Mouse (Mus musculus) heart, embryonic 14.5 days (tissue): ENCODE measurements at regions not wholly inside any gene's neighbourhood (a gene's known extent, or its start where the extent isn't known, plus 50 kb on each side); places are given as distances from the start of the nearest gene placed in this dataset.

Source experiments
- ATAC-seq: fragments of 200-750 bp; cut with Nextera tagmentation; 2 replicates; pipeline ENCODE4 v1.8.0; 2017; ENCODE audit warnings: low read depth, moderate TSS enrichment; ENCODE audit not compliant: insufficient number of reproducible peaks, insufficient read depth, low FRiP score
- H3K27ac ChIP-seq, 2 experiments: fragments of 200-500 bp in 1 of 2; fragments of 300-500 bp in 1 of 2; sonication (generic) in 1 of 2; replicated peaks in 1 of 2; 2 replicates each; pipeline ENCODE4 v1.5.1; 2012 to 2014; ENCODE audit warnings: low read depth in 2 of 2, low read length in 2 of 2, control low read depth in 1 of 2, mild to moderate bottlenecking in 1 of 2, mixed read lengths in 1 of 2; ENCODE audit not compliant: control insufficient read depth in 1 of 2, insufficient read depth in 1 of 2
- H3K27me3 ChIP-seq: fragments of 300-500 bp; sonication (generic); 2 replicates; pipeline ENCODE4 v1.6.1; 2014; ENCODE audit warnings: mild to moderate bottlenecking, low read length, control low read depth; ENCODE audit not compliant: control insufficient read depth, insufficient read depth
- H3K36me3 ChIP-seq: fragments of 300-500 bp; sonication (generic); 2 replicates; pipeline ENCODE4 v1.6.1; 2014; ENCODE audit warnings: mild to moderate bottlenecking, control low read depth, low read length, mixed read lengths; ENCODE audit not compliant: control insufficient read depth, insufficient read depth
- H3K4me1 ChIP-seq, 2 experiments: fragments of 200-500 bp in 1 of 2; fragments of 300-500 bp in 1 of 2; sonication (generic) in 1 of 2; 2 replicates each; pipeline ENCODE4 v1.6.1; 2012 to 2014; ENCODE audit warnings: low read length in 2 of 2, control low read depth in 1 of 2, mixed read lengths in 1 of 2; ENCODE audit not compliant: control insufficient read depth in 2 of 2, insufficient read depth in 2 of 2
- H3K4me2 ChIP-seq: fragments of 300-500 bp; sonication (generic); 2 replicates; pipeline ENCODE4 v1.6.1; 2014; ENCODE audit warnings: mild to moderate bottlenecking, low read length
- H3K4me3 ChIP-seq, 2 experiments: fragments of 200-500 bp in 1 of 2; fragments of 300-500 bp in 1 of 2; sonication (generic) in 1 of 2; 2 replicates each; pipeline ENCODE4 v1.5.1; 2012 to 2014; ENCODE audit warnings: low read length in 2 of 2, mild to moderate bottlenecking in 2 of 2, control low read depth in 1 of 2, low read depth in 1 of 2, moderate library complexity in 1 of 2; ENCODE audit not compliant: control insufficient read depth in 1 of 2, insufficient read depth in 1 of 2
- H3K9ac ChIP-seq: fragments of 300-500 bp; sonication (generic); 2 replicates; pipeline ENCODE4 v1.6.1; 2014; ENCODE audit warnings: mild to moderate bottlenecking, low read length
- H3K9me3 ChIP-seq: fragments of 300-500 bp; sonication (generic); 2 replicates; pipeline ENCODE4 v1.6.1; 2016; ENCODE audit warnings: low read length, control low read depth; ENCODE audit not compliant: control insufficient read depth
- WGBS: fragments of 180-500 bp; shearing (Covaris S2); extraction: QIAGEN DNeasy Blood & Tissue Kit; methylation state at CpG from one replicate; pipeline ENCODE4 v1.1.7; 2014; 5-methylcytosine and 5-hydroxymethylcytosine counted together

DNA sequence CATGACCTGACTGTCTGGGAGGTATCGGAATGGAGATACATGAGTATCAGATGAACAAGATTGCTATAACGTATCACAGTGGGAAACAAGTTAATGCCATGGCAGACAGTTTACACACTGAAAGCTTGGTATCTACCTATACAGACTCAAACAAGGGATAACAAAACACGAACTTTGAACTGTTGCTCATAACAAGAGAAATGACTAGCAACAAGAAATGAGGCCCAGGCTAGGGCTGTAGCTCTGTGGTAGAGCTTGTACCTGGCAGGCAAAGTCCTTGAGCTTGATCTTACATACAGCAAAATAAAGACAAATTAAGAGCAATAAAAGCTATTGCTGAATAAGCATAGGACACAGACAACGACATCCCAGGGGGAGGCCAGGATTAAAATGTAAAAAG is 172.4 kb upstream of the Pln start:
- no peak overlapping the region for H3K4me2 ChIP-seq
- no peak overlapping the region for H3K9ac ChIP-seq
- 79% methylated on average over 4 of the region's 4 CpGs for WGBS
- no peaks in the 10 kb centered on the region for H3K4me1 ChIP-seq
- no peak for ATAC-seq
- H3K4me3 ChIP-seq = no peak overlapping the region
- no peaks in the 10 kb centered on the region for H3K9me3 ChIP-seq
- no peaks in the 10 kb centered on the region for H3K27me3 ChIP-seq
- no peak overlapping the region for H3K27ac ChIP-seq
- no peaks in the 10 kb centered on the region for H3K36me3 ChIP-seq

DNA sequence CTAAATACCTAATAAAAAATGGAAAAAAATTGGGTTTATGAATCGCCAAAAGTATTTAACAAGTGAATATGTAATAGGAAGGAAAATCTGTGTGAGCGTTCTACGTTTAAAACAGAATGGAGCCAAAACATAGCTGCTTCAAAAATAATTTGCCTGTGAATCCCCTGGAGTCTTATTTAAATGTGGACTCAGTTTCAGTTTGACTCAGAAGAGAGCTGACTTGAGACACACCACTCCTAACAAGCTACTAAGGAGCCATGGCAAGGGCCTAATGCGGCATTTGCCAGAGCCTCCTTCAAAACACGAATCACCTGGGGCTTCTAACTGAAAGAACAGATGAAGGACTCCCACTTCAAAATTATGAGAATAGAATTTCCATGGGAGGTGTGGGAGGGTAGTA is 169.7 kb upstream of the Pln start:
- H3K9me3 ChIP-seq = no peaks in the 10 kb centered on the region
- no peak overlapping the region for H3K4me3 ChIP-seq
- no peak overlapping the region for H3K9ac ChIP-seq
- no peaks in the 10 kb centered on the region for H3K36me3 ChIP-seq
- no peak for ATAC-seq
- no peak overlapping the region for H3K4me2 ChIP-seq
- no peak overlapping the region for H3K27ac ChIP-seq
- 91% methylated on average over 5 of the region's 5 CpGs for WGBS
- H3K27me3 ChIP-seq = no peaks in the 10 kb centered on the region
- H3K4me1 ChIP-seq = no peaks in the 10 kb centered on the region

DNA sequence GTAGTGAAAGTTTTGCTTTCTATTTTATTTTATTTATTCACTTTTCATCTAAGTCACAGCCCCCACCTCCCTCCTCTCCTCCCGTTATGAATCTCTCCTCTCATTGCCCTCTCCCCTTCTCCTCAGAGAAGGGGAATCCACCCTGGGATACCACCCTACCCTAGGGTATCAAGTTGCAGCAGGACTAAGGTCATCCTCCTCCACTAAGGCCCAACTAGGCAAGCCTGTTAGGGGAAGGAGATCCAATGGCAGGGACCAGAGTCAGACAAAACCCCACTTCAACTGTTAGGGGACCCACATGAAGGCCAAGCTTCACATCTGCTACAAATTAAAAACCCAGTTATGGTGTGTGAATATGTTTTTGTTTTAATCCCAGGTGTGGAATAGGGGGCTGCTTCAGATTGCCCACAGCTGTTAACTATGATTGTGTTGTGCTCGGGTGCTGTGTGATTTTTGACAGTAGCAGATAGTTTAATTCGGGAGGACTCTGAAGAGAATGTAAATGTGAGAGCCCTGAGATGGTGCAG is 163.4 kb upstream of the Pln start:
- no peak for ATAC-seq
- H3K27me3 ChIP-seq = no peaks in the 10 kb centered on the region
- no peak overlapping the region for H3K9ac ChIP-seq
- no peak overlapping the region for H3K4me2 ChIP-seq
- H3K4me1 ChIP-seq = peaks cover 13 to 31% of the 10 kb centered on the region in 2 experiments
- no peak overlapping the region for H3K27ac ChIP-seq
- H3K36me3 ChIP-seq = no peaks in the 10 kb centered on the region
- H3K4me3 ChIP-seq = no peak overlapping the region
- WGBS = 71% methylated on average over 3 of the region's 3 CpGs
- H3K9me3 ChIP-seq = no peaks in the 10 kb centered on the region

DNA sequence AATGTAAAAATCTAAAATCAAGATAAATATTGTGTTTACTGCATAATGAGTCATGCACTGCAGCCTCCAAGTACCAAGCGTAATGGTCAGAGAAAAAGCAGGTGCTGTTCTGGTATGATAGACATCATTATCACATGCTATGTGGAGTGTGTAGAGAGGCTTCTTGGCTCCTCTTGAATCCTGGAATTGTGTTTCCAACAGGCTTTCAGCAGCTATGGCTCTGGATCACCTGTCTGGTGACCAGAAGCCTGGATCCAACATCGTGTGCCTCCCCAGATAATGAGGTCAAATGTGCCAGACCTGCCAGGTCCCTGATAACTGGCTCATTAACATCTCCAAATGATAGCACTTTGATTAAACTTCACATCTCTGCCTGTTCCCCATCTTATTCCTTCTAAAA is 161.5 kb upstream of the Pln start:
- Histone ChIP-seq H3K4me2 (no peak overlapping the region), H3K27ac (peak overlapping the region in 1 of 2 experiments; percentile 63; a peak in 2 of 4 replicates), H3K4me1 (peaks cover 18 to 40% of the 10 kb centered on the region in 2 experiments), H3K27me3 (no peaks in the 10 kb centered on the region), H3K9ac (no peak overlapping the region), H3K36me3 (no peaks in the 10 kb centered on the region), H3K4me3 (no peak overlapping the region), H3K9me3 (no peaks in the 10 kb centered on the region)
- ATAC-seq = no peak
- 27% methylated on average over 2 of the region's 2 CpGs for WGBS

DNA sequence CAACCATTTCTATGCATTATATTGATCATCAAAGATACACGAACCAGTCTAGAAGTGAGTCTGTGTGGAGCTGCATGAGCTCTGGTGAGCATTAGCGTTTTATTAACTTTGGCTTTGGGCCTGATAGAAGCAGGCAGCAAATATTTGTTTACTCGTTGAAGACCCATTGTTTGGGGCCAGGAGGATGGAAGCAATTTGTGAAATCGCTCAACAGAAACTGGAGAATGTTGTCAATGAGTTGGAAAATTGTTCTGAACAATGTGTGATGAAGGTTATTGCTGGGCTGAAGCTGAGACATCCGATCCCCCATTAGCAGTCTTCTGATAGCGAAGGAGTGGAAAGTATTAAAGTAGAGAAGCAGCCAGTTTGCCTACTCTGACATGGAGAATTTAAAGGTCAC is 158.9 kb upstream of the Pln start:
- H3K27ac ChIP-seq = peak overlapping the region; percentile 82 to 89
- WGBS = 63% methylated on average over 6 of the region's 6 CpGs
- peaks cover 23 to 47% of the 10 kb centered on the region in 2 experiments for H3K4me1 ChIP-seq
- no peaks in the 10 kb centered on the region for H3K36me3 ChIP-seq
- H3K27me3 ChIP-seq = no peaks in the 10 kb centered on the region
- H3K4me3 ChIP-seq = no peak overlapping the region
- H3K9me3 ChIP-seq = no peaks in the 10 kb centered on the region
- no peak overlapping the region for H3K4me2 ChIP-seq
- ATAC-seq = no peak
- H3K9ac ChIP-seq = no peak overlapping the region; the same call in 1 of the 2 replicates

DNA sequence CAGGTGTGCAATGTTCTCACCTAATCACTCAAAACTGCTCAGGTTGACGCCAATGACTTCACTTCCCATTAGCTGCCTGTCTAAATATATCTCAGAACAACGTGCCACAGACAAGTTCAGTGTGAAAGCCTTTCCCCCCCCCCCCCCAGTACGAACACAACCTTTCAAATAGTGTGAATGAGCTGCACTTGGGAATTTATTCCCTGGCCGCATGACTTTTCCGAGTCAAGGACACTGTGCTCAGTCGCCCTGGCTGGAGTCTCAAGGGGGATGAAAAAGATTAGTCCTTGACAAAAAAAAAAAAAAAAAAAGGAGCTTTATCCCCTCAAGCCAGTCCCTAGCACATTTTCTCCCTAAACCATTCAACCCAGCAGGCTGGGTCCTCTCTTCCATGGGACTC is 158.4 kb upstream of the Pln start:
- H3K27me3 ChIP-seq = no peaks in the 10 kb centered on the region
- WGBS = 18% methylated on average over 6 of the region's 6 CpGs
- no peak overlapping the region for H3K4me3 ChIP-seq
- H3K9ac ChIP-seq = no peak overlapping the region
- no peak overlapping the region for H3K4me2 ChIP-seq
- H3K9me3 ChIP-seq = no peaks in the 10 kb centered on the region
- peak overlapping the region; percentile 89 to 91 for H3K27ac ChIP-seq
- ATAC-seq = peak; percentile 42; the same call in 1 of the 2 replicates
- no peaks in the 10 kb centered on the region for H3K36me3 ChIP-seq
- H3K4me1 ChIP-seq = peaks cover 23 to 47% of the 10 kb centered on the region in 2 experiments

DNA sequence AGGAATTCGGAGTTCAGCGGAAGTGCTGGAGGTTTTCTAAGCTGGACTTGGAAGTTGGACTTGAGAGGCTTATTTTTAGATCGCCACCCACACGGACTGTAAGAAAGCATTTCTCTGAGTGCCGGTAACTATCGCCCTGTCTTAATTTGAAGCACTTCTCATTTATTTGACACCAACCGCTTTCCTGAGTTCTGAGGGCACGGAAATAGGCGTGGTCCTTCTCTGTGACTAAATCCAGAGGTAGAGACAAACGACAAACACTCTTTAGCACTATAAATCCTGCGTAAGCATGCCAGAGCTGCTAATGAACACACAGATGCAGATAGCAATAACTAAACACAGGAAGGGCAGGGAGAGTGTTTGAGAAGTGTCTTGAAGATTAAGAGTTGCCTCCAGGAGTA is 156.7 kb upstream of the Pln start:
- Histone ChIP-seq H3K4me3 (no peak overlapping the region), H3K9me3 (no peaks in the 10 kb centered on the region), H3K27me3 (no peaks in the 10 kb centered on the region), H3K9ac (peak overlapping the region; percentile 53), H3K4me1 (peaks cover 20 to 42% of the 10 kb centered on the region in 2 experiments), H3K36me3 (no peaks in the 10 kb centered on the region), H3K27ac (peak overlapping the region; percentile 81 to 89), H3K4me2 (peak overlapping the region; percentile 47)
- WGBS = 12% methylated on average over 11 of the region's 11 CpGs
- ATAC-seq = 0 out of 2 replicates have a peak, but pooled peaks have one; percentile 34

DNA sequence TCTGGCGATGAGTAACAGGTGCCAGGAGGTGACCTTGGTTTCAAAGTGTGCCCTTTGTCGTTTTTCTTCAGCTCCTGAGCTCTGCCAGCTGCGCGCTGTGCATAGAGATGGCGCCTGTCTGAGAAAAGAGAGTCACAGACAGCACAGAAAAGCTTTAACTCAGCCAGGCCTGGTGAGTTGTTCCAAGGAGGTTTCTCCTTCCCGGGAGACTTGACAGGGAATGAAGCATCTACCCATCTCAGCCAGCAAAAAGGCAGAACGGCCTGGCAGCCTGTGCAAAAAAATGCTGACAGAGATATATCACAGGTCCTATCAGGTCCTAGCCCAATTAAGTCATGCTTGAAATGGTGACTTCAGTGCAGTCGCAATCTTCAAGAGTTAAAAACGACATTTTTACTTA is 156.1 kb upstream of the Pln start:
- Histone ChIP-seq H3K9ac (peak overlapping the region; percentile 53; the same call in 1 of the 2 replicates), H3K9me3 (no peaks in the 10 kb centered on the region), H3K4me2 (peak overlapping the region; percentile 47), H3K36me3 (no peaks in the 10 kb centered on the region), H3K4me1 (peaks cover 18 to 36% of the 10 kb centered on the region in 2 experiments), H3K4me3 (no peak overlapping the region), H3K27me3 (no peaks in the 10 kb centered on the region), H3K27ac (peak overlapping the region; percentile 81 to 89)
- no peak for ATAC-seq
- WGBS = 47% methylated on average over 9 of the region's 9 CpGs
